ENCODE assay signal across 12 mouse cellular contexts in the genomic region with DNA sequence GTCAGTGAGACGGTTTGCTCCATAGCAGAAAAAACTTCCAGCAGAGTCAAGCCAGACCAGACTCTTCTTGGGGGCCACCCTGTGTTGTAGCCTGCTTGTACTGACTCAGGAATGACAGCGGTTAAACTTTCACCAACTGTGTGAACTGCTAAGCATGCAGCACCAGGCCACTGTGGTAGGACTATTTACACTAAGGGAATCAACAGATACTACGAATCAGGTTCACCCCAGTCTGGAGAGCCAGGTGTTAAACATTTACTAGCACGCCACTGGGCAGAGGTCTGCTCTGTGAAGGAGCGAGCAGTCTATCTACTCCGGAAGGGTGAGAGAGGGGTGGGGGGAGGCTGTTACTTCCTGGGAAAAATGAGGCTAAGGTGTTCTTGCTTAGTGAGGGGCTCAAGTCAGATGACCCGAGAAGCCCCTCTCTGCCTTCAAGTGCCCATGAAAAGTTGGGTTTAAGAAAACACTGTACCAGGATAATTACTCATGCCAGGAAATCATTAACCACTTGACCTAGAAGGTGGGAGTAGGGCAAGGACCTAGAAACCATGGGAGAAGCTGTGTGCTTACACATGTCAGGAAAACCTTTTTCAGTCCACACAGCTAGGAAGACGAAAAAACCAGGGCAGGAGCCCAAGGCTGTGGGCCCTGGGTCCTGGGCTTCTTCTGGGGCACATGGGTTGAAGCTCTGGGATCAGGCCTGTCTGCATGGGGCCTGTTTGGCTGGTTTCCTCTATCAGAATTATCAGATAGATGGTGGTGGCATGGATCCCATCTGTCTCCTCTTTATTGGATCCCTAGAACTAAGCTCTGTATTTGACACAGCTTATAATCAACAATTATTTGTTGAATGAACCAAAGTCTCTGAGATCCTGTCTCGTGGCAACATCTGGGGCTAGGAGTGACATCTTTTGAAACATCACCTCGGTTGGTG. TPM values are rescaled to one million over a fixed set of nuclear protein-coding genes. Genes with fewer than 3 reads are reported as not detected.
DNase-seq lines count a peak whose midpoint lies in the region; ATAC-seq lines count a peak whose summit lies in the region.
"Had no signal": no experiment of that assay in that cellular context is flagged by ENCODE, and none has a peak within 500 bp of the region (broad histone marks: within the 10 kb centered on the region; RNA-seq: fewer than 3 reads in every experiment).

No protein-coding gene starts in this region.

- WGBS in forebrain, embryonic 10.5 days, result 77% methylated on average over 10 of the region's 10 CpGs
- 85% methylated on average over 10 of the region's 10 CpGs for WGBS in forebrain, embryonic 13.5 days
- 26% methylated on average over 10 of the region's 10 CpGs for WGBS in heart, embryonic 14.5 days
- WGBS in kidney, embryonic 15.5 days, result 34% methylated on average over 10 of the region's 10 CpGs
- WGBS in liver, embryonic 12.5 days (ENCODE audit: insufficient replicate concordance), result 35% methylated on average over 10 of the region's 10 CpGs
- 87% methylated on average over 10 of the region's 10 CpGs for WGBS in forebrain, embryonic 11.5 days

- H3K9ac ChIP-seq in forebrain, embryonic 13.5 days, result no peak overlapping the region
- peak overlapping the region; percentile 12; the same call in 1 of the 2 replicates for H3K9ac ChIP-seq in heart, embryonic 14.5 days (ENCODE audit: low read length)
- H3K9ac ChIP-seq in kidney, embryonic 15.5 days, result no peak overlapping the region
- H3K9ac ChIP-seq in liver, embryonic 12.5 days, result no peak overlapping the region
- no peak overlapping the region for H3K9ac ChIP-seq in forebrain, embryonic 11.5 days (ENCODE audit: low read length)
- H3K9ac ChIP-seq: limb, embryonic 15.5 days had no signal

- peaks cover 47% of the 10 kb centered on the region for H3K4me1 ChIP-seq in forebrain, embryonic 10.5 days
- H3K4me1 ChIP-seq in forebrain, embryonic 13.5 days, result peaks cover 31% of the 10 kb centered on the region
- H3K4me1 ChIP-seq in heart, embryonic 14.5 days (ENCODE audit: control insufficient read depth in 2 of 2, insufficient read depth in 2 of 2, low read length in 2 of 2), result peaks cover 38 to 50% of the 10 kb centered on the region in 2 experiments
- peaks cover 70% of the 10 kb centered on the region for H3K4me1 ChIP-seq in kidney, embryonic 15.5 days
- H3K4me1 ChIP-seq in liver, embryonic 12.5 days, result peaks cover 49% of the 10 kb centered on the region
- peaks cover 15% of the 10 kb centered on the region for H3K4me1 ChIP-seq in forebrain, embryonic 11.5 days (replicated peaks; ENCODE audit: control insufficient read depth, insufficient read depth, low read length)

- no peaks in the 10 kb centered on the region for H3K36me3 ChIP-seq in forebrain, embryonic 10.5 days (replicated peaks)
- H3K36me3 ChIP-seq in forebrain, embryonic 13.5 days (ENCODE audit: poor library complexity, severe bottlenecking), result no peaks in the 10 kb centered on the region
- no peaks in the 10 kb centered on the region for H3K36me3 ChIP-seq in heart, embryonic 14.5 days (ENCODE audit: control insufficient read depth, insufficient read depth, low read length)
- H3K36me3 ChIP-seq in kidney, embryonic 15.5 days, result no peaks in the 10 kb centered on the region
- H3K36me3 ChIP-seq in liver, embryonic 12.5 days, result no peaks in the 10 kb centered on the region
- H3K36me3 ChIP-seq in forebrain, embryonic 11.5 days (ENCODE audit: control insufficient read depth, insufficient read depth, low read length), result no peaks in the 10 kb centered on the region
- H3K36me3 ChIP-seq: hindbrain, embryonic 10.5 days; limb, embryonic 15.5 days had no signal

- ATAC-seq in forebrain, embryonic 13.5 days, result no peak
- no peak for ATAC-seq in heart, embryonic 14.5 days (ENCODE audit: insufficient number of reproducible peaks, insufficient read depth, low FRiP score, low read depth)
- peak; percentile 93 for ATAC-seq in kidney, embryonic 15.5 days (replicated peaks; ENCODE audit: low FRiP score)
- ATAC-seq in liver, embryonic 12.5 days, result peak; percentile 72
- no peak for ATAC-seq in CD4-positive, CD25-positive, alpha-beta regulatory T cell, adult 4 months
- ATAC-seq in forebrain, embryonic 11.5 days (replicated peaks; ENCODE audit: low FRiP score), result no peak

- H3K27ac ChIP-seq in forebrain, embryonic 10.5 days, result peak overlapping the region; percentile 25; the same call in 1 of the 2 replicates
- H3K27ac ChIP-seq in forebrain, embryonic 13.5 days, result no peak overlapping the region
- peak overlapping the region; percentile 74 to 89 for H3K27ac ChIP-seq in heart, embryonic 14.5 days (replicated peaks in 1 of 2; ENCODE audit: control insufficient read depth in 1 of 2, insufficient read depth in 1 of 2, low read depth in 2 of 2, low read length in 2 of 2)
- peak overlapping the region; percentile 93 for H3K27ac ChIP-seq in kidney, embryonic 15.5 days
- H3K27ac ChIP-seq in liver, embryonic 12.5 days, result peak overlapping the region; percentile 69
- H3K27ac ChIP-seq in forebrain, embryonic 11.5 days (ENCODE audit: low read depth, low read length), result no peak overlapping the region
- H3K27ac ChIP-seq: hindbrain, embryonic 10.5 days; limb, embryonic 15.5 days had no signal

- H3K4me3 ChIP-seq in forebrain, embryonic 10.5 days, result no peak overlapping the region
- H3K4me3 ChIP-seq in forebrain, embryonic 13.5 days, result no peak overlapping the region
- no peak overlapping the region for H3K4me3 ChIP-seq in heart, embryonic 14.5 days (ENCODE audit: control insufficient read depth in 1 of 2, insufficient read depth in 1 of 2, low read depth in 1 of 2, low read length in 2 of 2)
- H3K4me3 ChIP-seq in kidney, embryonic 15.5 days (replicated peaks), result no peak overlapping the region
- no peak overlapping the region for H3K4me3 ChIP-seq in liver, embryonic 12.5 days
- H3K4me3 ChIP-seq in forebrain, embryonic 11.5 days (ENCODE audit: low read depth, low read length), result no peak overlapping the region
- H3K4me3 ChIP-seq: hindbrain, embryonic 10.5 days; limb, embryonic 15.5 days; myocyte had no signal

- peaks cover 22% of the 10 kb centered on the region for H3K27me3 ChIP-seq in forebrain, embryonic 10.5 days (ENCODE audit: poor library complexity, severe bottlenecking)
- no peaks in the 10 kb centered on the region for H3K27me3 ChIP-seq in forebrain, embryonic 13.5 days
- no peaks in the 10 kb centered on the region for H3K27me3 ChIP-seq in heart, embryonic 14.5 days (ENCODE audit: control insufficient read depth, insufficient read depth, low read length)
- no peaks in the 10 kb centered on the region for H3K27me3 ChIP-seq in kidney, embryonic 15.5 days
- H3K27me3 ChIP-seq in liver, embryonic 12.5 days (replicated peaks), result peaks cover 63% of the 10 kb centered on the region
- no peaks in the 10 kb centered on the region for H3K27me3 ChIP-seq in forebrain, embryonic 11.5 days (ENCODE audit: control insufficient read depth, insufficient read depth, low read length)
- H3K27me3 ChIP-seq: limb, embryonic 15.5 days had no signal

- DNase-seq in forebrain, embryonic 10.5 days (ENCODE audit: extremely low spot score, low spot score), result no peak
- DNase-seq in gastrocnemius, postnatal 25 days, result no peak
- DNase-seq in forebrain, embryonic 11.5 days (ENCODE audit: low spot score), result no peak
- DNase-seq: thymus, adult 2 months had no signal

- H3K9me3 ChIP-seq in forebrain, embryonic 10.5 days, result no peaks in the 10 kb centered on the region
- H3K9me3 ChIP-seq in forebrain, embryonic 13.5 days (replicated peaks), result no peaks in the 10 kb centered on the region
- H3K9me3 ChIP-seq in heart, embryonic 14.5 days (ENCODE audit: control insufficient read depth, low read length), result no peaks in the 10 kb centered on the region
- no peaks in the 10 kb centered on the region for H3K9me3 ChIP-seq in kidney, embryonic 15.5 days (replicated peaks)
- no peaks in the 10 kb centered on the region for H3K9me3 ChIP-seq in liver, embryonic 12.5 days (replicated peaks)
- H3K9me3 ChIP-seq in forebrain, embryonic 11.5 days (ENCODE audit: control insufficient read depth, low read length), result no peaks in the 10 kb centered on the region
- H3K9me3 ChIP-seq: hindbrain, embryonic 10.5 days; limb, embryonic 15.5 days had no signal

- H3K4me2 ChIP-seq in forebrain, embryonic 13.5 days, result no peak overlapping the region
- H3K4me2 ChIP-seq in heart, embryonic 14.5 days (ENCODE audit: low read length), result peak overlapping the region; percentile 4; the same call in 1 of the 2 replicates
- no peak overlapping the region for H3K4me2 ChIP-seq in kidney, embryonic 15.5 days
- H3K4me2 ChIP-seq in liver, embryonic 12.5 days, result peak overlapping the region; percentile 31
- no peak overlapping the region for H3K4me2 ChIP-seq in forebrain, embryonic 11.5 days (ENCODE audit: low read depth, low read length, severe bottlenecking)
- H3K4me2 ChIP-seq: limb, embryonic 15.5 days had no signal

RNA-seq across cellular contexts. Expression of gene Zmiz1, which starts 7.0 kb away (rescaled TPM):
- polyA plus RNA-seq in forebrain, embryonic 10.5 days (2016; fragmentation: Nextera tagmentation; extraction: Ambion mirVana), result 38.8 and 42.5 TPM in 2 replicates
- 57.2 and 61.3 TPM in 2 replicates for polyA plus RNA-seq in forebrain, embryonic 13.5 days (2015; fragmentation: Nextera tagmentation; extraction: Ambion mirVana)
- polyA plus RNA-seq in heart, embryonic 14.5 days (2014; fragmentation: Nextera tagmentation; extraction: Ambion mirVana), result 27.7 and 31.3 TPM in 2 replicates
- polyA plus RNA-seq in kidney, embryonic 15.5 days (2015; fragmentation: Nextera tagmentation; extraction: Ambion mirVana), result 41.8 and 47.3 TPM in 2 replicates
- 9.1 and 10.2 TPM in 2 replicates for polyA plus RNA-seq in liver, embryonic 12.5 days (2016; fragmentation: Nextera tagmentation; extraction: Ambion mirVana)
- polyA plus RNA-seq in CD4-positive, CD25-positive, alpha-beta regulatory T cell, adult 4 months (2017; shearing (Covaris generic)), result 10 to 100 TPM; 21.2 to 34.3 TPM
- 10 to 100 TPM; 26.4 to 29.8 TPM for total RNA-seq in gastrocnemius, postnatal 25 days (2021)
- 70.1 and 71.2 TPM in 2 replicates for polyA plus RNA-seq in forebrain, embryonic 11.5 days (2014; fragmentation: Nextera tagmentation; extraction: Ambion mirVana)

Comparison
In these comparisons a context has a peak if more than half of its experiments do, and no peak if none do; other contexts are left out.
1. H3K27ac ChIP-seq: peak in forebrain, embryonic 10.5 days (single experiment), heart, embryonic 14.5 days (2 of 2), kidney, embryonic 15.5 days (single experiment) and liver, embryonic 12.5 days (single experiment); none in forebrain, embryonic 13.5 days (single experiment) and forebrain, embryonic 11.5 days (single experiment).
2. ATAC-seq: peak in kidney, embryonic 15.5 days (single experiment) and liver, embryonic 12.5 days (single experiment); none in forebrain, embryonic 13.5 days (single experiment), heart, embryonic 14.5 days (single experiment), CD4-positive, CD25-positive, alpha-beta regulatory T cell, adult 4 months (single experiment) and forebrain, embryonic 11.5 days (single experiment).
3. H3K4me2 ChIP-seq: peak in heart, embryonic 14.5 days (single experiment) and liver, embryonic 12.5 days (single experiment); none in forebrain, embryonic 13.5 days (single experiment), kidney, embryonic 15.5 days (single experiment) and forebrain, embryonic 11.5 days (single experiment).